Mouse (Mus musculus) ES-Bruce4 (cell line): ENCODE data around the gene Aqr.

Experiments used
- CTCF ChIP-seq: IDR thresholded peaks from one replicate; pipeline ENCODE4 v1.8.1; 2011; ENCODE audit warnings: low read depth, low read length
- EP300 ChIP-seq: IDR thresholded peaks from 2 replicates; pipeline ENCODE4 v1.6.1; 2011; ENCODE audit warnings: low read depth, low read length; ENCODE audit not compliant: insufficient read depth
- POLR2A ChIP-seq: IDR thresholded peaks from one replicate; pipeline ENCODE4 v1.8.1; 2011; ENCODE audit warnings: low read length; ENCODE audit not compliant: insufficient read depth

DNA sequence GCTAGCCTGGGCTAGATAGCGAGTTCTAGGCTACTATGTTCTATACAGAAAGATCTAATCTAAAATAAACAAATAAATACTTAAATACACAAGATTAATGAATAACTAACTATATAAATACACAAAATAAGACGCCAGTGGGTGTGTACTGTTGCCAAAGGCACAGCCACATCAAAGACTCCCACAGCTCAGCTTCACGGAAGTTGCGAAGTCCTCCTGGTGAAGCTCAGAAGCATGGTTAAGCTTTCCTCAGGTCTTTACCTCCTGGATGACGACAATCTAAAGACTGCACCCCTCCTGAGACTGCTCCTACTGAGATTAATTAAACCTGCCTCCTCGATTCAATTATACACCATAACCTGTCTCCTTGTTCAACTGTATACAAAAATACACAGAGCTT lies 33.6 kb downstream of the Aqr start:
- TF ChIP-seq POLR2A (no peak), CTCF (no peak), EP300 (no peak)
